Mouse (Mus musculus): ENCODE data around the gene Rab21. TPM values are rescaled to one million over a fixed set of nuclear protein-coding genes. Genes with fewer than 3 reads are reported as not detected.

Gene Rab21
- polyA plus RNA-seq, 1 experiment from 2014 or later: 9.4 TPM

GRCm38 (mm10) chr10:115314582-115315452 lies 577 bp downstream of the Rab21 start:
- peak overlapping the region; percentile 90 for H3K27ac ChIP-seq (ENCODE audit: low read depth, low read length)

GRCm38 (mm10) chr10:115314287-115314581 lies 1.2 kb downstream of the Rab21 start:
- H3K4me2 ChIP-seq (replicated peaks; ENCODE audit: low read depth, low read length): peak overlapping the region; percentile 51
- no peak overlapping the region for H3K27ac ChIP-seq (ENCODE audit: low read depth, low read length)
- no peaks in the 10 kb centered on the region for H3K27me3 ChIP-seq (ENCODE audit: control insufficient read depth, insufficient read depth, low read length)
- no peaks in the 10 kb centered on the region for H3K36me3 ChIP-seq (ENCODE audit: control insufficient read depth, insufficient read depth, low read length)
- peaks cover 17% of the 10 kb centered on the region for H3K4me1 ChIP-seq (ENCODE audit: control insufficient read depth, insufficient read depth, low read length)
- H3K4me3 ChIP-seq (ENCODE audit: low read length): peak overlapping the region; percentile 83
- H3K9ac ChIP-seq (ENCODE audit: low read depth, low read length): peak overlapping the region; percentile 85; the same call in 1 of the 2 replicates
- H3K9me3 ChIP-seq (ENCODE audit: control insufficient read depth, low read length): no peaks in the 10 kb centered on the region
- no peak for ATAC-seq (ENCODE audit: low FRiP score, low TSS enrichment)
- 13% methylated on average over 6 of the region's 6 CpGs for WGBS

More at GRCm38 (mm10) chr10:115314582-115315452, 577 bp downstream of the Rab21 start:
- peak; percentile 59 for ATAC-seq (ENCODE audit: low FRiP score, low TSS enrichment)
- H3K9ac ChIP-seq (ENCODE audit: low read depth, low read length): peak overlapping the region; percentile 85
- H3K4me1 ChIP-seq (ENCODE audit: control insufficient read depth, insufficient read depth, low read length): peaks cover 17% of the 10 kb centered on the region
- peak overlapping the region; percentile 83 for H3K4me3 ChIP-seq (ENCODE audit: low read length)
- no peaks in the 10 kb centered on the region for H3K27me3 ChIP-seq (ENCODE audit: control insufficient read depth, insufficient read depth, low read length)
- no peaks in the 10 kb centered on the region for H3K36me3 ChIP-seq (ENCODE audit: control insufficient read depth, insufficient read depth, low read length)
- peak overlapping the region; percentile 51 for H3K4me2 ChIP-seq (replicated peaks; ENCODE audit: low read depth, low read length)
- H3K9me3 ChIP-seq (ENCODE audit: control insufficient read depth, low read length): no peaks in the 10 kb centered on the region
- under 1% methylated on average over 53 of the region's 73 CpGs for WGBS

GRCm38 (mm10) chr10:115313641-115314286 lies 1.6 kb downstream of the Rab21 start:
- 61% methylated on average over 14 of the region's 14 CpGs for WGBS
- peaks cover 17% of the 10 kb centered on the region for H3K4me1 ChIP-seq (ENCODE audit: control insufficient read depth, insufficient read depth, low read length)
- H3K9me3 ChIP-seq (ENCODE audit: control insufficient read depth, low read length): no peaks in the 10 kb centered on the region
- peak overlapping the region; percentile 44; the same call in 1 of the 2 replicates for H3K27ac ChIP-seq (ENCODE audit: low read depth, low read length)
- H3K27me3 ChIP-seq (ENCODE audit: control insufficient read depth, insufficient read depth, low read length): no peaks in the 10 kb centered on the region
- H3K4me3 ChIP-seq (ENCODE audit: low read length): peak overlapping the region; percentile 83
- peak overlapping the region; percentile 51 for H3K4me2 ChIP-seq (replicated peaks; ENCODE audit: low read depth, low read length)
- ATAC-seq (ENCODE audit: low FRiP score, low TSS enrichment): peak; percentile 37; the same call in 1 of the 2 replicates
- no peaks in the 10 kb centered on the region for H3K36me3 ChIP-seq (ENCODE audit: control insufficient read depth, insufficient read depth, low read length)
- H3K9ac ChIP-seq (ENCODE audit: low read depth, low read length): peak overlapping the region; percentile 85; the same call in 1 of the 2 replicates

GRCm38 (mm10) chr10:115312732-115313131 lies 2.7 kb downstream of the Rab21 start:
- Histone ChIP-seq H3K4me2 (replicated peaks; ENCODE audit: low read depth, low read length) (no peak overlapping the region; the same call in 1 of the 2 replicates), H3K36me3 (ENCODE audit: control insufficient read depth, insufficient read depth, low read length) (no peaks in the 10 kb centered on the region), H3K27me3 (ENCODE audit: control insufficient read depth, insufficient read depth, low read length) (no peaks in the 10 kb centered on the region), H3K9ac (ENCODE audit: low read depth, low read length) (no peak overlapping the region), H3K4me3 (ENCODE audit: low read length) (no peak overlapping the region), H3K4me1 (ENCODE audit: control insufficient read depth, insufficient read depth, low read length) (peaks cover 17% of the 10 kb centered on the region), H3K9me3 (ENCODE audit: control insufficient read depth, low read length) (no peaks in the 10 kb centered on the region), H3K27ac (ENCODE audit: low read depth, low read length) (no peak overlapping the region; the same call in 1 of the 2 replicates)
- no peak for ATAC-seq (ENCODE audit: low FRiP score, low TSS enrichment)
- 11% methylated on average over 3 of the region's 3 CpGs for WGBS

GRCm38 (mm10) chr10:115312194-115312593 lies 3.2 kb downstream of the Rab21 start:
- Histone ChIP-seq H3K9ac (ENCODE audit: low read depth, low read length) (no peak overlapping the region), H3K4me1 (ENCODE audit: control insufficient read depth, insufficient read depth, low read length) (peaks cover 17% of the 10 kb centered on the region), H3K9me3 (ENCODE audit: control insufficient read depth, low read length) (no peaks in the 10 kb centered on the region), H3K27me3 (ENCODE audit: control insufficient read depth, insufficient read depth, low read length) (no peaks in the 10 kb centered on the region), H3K4me2 (replicated peaks; ENCODE audit: low read depth, low read length) (no peak overlapping the region; the same call in 1 of the 2 replicates), H3K36me3 (ENCODE audit: control insufficient read depth, insufficient read depth, low read length) (no peaks in the 10 kb centered on the region), H3K27ac (ENCODE audit: low read depth, low read length) (no peak overlapping the region), H3K4me3 (ENCODE audit: low read length) (no peak overlapping the region)
- WGBS: 68% methylated on average over 5 of the region's 5 CpGs
- no peak for ATAC-seq (ENCODE audit: low FRiP score, low TSS enrichment)

GRCm38 (mm10) chr10:115311263-115311965 lies 4.0 kb downstream of the Rab21 start:
- WGBS: 78% methylated on average over 14 of the region's 14 CpGs
- Histone ChIP-seq H3K36me3 (ENCODE audit: control insufficient read depth, insufficient read depth, low read length) (no peaks in the 10 kb centered on the region), H3K27ac (ENCODE audit: low read depth, low read length) (no peak overlapping the region), H3K27me3 (ENCODE audit: control insufficient read depth, insufficient read depth, low read length) (no peaks in the 10 kb centered on the region), H3K4me1 (ENCODE audit: control insufficient read depth, insufficient read depth, low read length) (peaks cover 17% of the 10 kb centered on the region), H3K9ac (ENCODE audit: low read depth, low read length) (no peak overlapping the region), H3K4me3 (ENCODE audit: low read length) (no peak overlapping the region), H3K9me3 (ENCODE audit: control insufficient read depth, low read length) (no peaks in the 10 kb centered on the region), H3K4me2 (replicated peaks; ENCODE audit: low read depth, low read length) (no peak overlapping the region)
- no peak for ATAC-seq (ENCODE audit: low FRiP score, low TSS enrichment)

GRCm38 (mm10) chr10:115309191-115309590 lies 6.2 kb downstream of the Rab21 start:
- H3K27ac ChIP-seq (ENCODE audit: low read depth, low read length): no peak overlapping the region
- WGBS: 95% methylated on average over 4 of the region's 4 CpGs
- H3K4me3 ChIP-seq (ENCODE audit: low read length): no peak overlapping the region
- no peak overlapping the region for H3K4me2 ChIP-seq (replicated peaks; ENCODE audit: low read depth, low read length)
- no peak for ATAC-seq (ENCODE audit: low FRiP score, low TSS enrichment)
- H3K9me3 ChIP-seq (ENCODE audit: control insufficient read depth, low read length): no peaks in the 10 kb centered on the region
- no peaks in the 10 kb centered on the region for H3K36me3 ChIP-seq (ENCODE audit: control insufficient read depth, insufficient read depth, low read length)
- H3K9ac ChIP-seq (ENCODE audit: low read depth, low read length): no peak overlapping the region
- peaks cover 22% of the 10 kb centered on the region for H3K4me1 ChIP-seq (ENCODE audit: control insufficient read depth, insufficient read depth, low read length)
- no peaks in the 10 kb centered on the region for H3K27me3 ChIP-seq (ENCODE audit: control insufficient read depth, insufficient read depth, low read length)

- H3K27me3 ChIP-seq (ENCODE audit: control insufficient read depth, insufficient read depth, low read length): no peaks in the 10 kb centered on the region
- H3K4me1 ChIP-seq (ENCODE audit: control insufficient read depth, insufficient read depth, low read length): peaks cover 10% of the 10 kb centered on the region
- no peak for ATAC-seq (ENCODE audit: low FRiP score, low TSS enrichment)
- H3K27ac ChIP-seq (ENCODE audit: low read depth, low read length): no peak overlapping the region
- no peaks in the 10 kb centered on the region for H3K9me3 ChIP-seq (ENCODE audit: control insufficient read depth, low read length)
- H3K36me3 ChIP-seq (ENCODE audit: control insufficient read depth, insufficient read depth, low read length): no peaks in the 10 kb centered on the region
- WGBS: 87% methylated on average over 7 of the region's 7 CpGs
- H3K9ac ChIP-seq (ENCODE audit: low read depth, low read length): no peak overlapping the region
- H3K4me3 ChIP-seq (ENCODE audit: low read length): no peak overlapping the region
- no peak overlapping the region for H3K4me2 ChIP-seq (replicated peaks; ENCODE audit: low read depth, low read length)
Measured at GRCm38 (mm10) chr10:115307331-115307875, 8.0 kb downstream of the Rab21 start.

All from kidney, embryonic 14.5 days (tissue).